Mouse (Mus musculus): ENCODE measurements around the gene Abcd1. TPM values are rescaled to one million over a fixed set of nuclear protein-coding genes. Genes with fewer than 3 reads are reported as not detected.

The Abcd1 gene
- polyA plus RNA-seq (2015; fragmentation: Nextera tagmentation; extraction: Ambion mirVana), result 46.5 and 51.3 TPM in 2 replicates

DNA sequence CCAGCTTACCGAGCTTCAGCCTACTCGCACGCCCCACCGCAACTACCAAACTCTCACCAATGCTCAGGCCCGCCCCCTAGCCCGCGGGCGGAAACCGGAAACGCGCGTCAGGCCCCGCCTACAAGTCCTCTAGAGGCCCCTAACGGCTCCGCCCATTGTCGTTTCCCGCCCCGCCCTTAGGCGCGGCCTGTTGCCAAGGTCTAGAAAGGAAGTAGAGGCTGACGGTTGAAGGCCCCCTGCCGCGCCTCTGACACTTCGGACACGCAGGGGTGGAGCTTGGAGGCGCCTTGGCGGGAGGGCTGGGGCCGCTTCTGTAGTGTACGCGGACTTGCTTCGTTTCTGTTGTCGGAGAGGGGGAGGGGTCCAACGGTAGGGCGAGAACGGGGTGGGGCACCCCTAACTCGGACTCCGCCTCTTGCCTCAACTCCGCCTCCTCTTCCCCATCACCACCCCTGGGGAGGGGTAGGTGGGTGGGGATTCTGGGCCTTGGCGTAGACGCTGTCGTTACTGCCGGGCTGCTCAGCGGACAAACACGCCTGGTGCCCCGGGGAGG, at the start of gene Abcd1, which contains the start of gene Bcap31:
Gene Abcd1 (plus strand): TSS at position 489 of the 553 bp plus-strand sequence.
Gene Bcap31 (minus strand): TSS at position 67 of the 553 bp plus-strand sequence.
- H3K4me3 ChIP-seq (ENCODE audit: low read depth, low read length), result peak within 1 kb of the TSS; percentile 52
- H3K36me3 ChIP-seq (ENCODE audit: control insufficient read depth, insufficient read depth), result peaks cover 6% of the 10 kb centered on the region; the same call in 1 of the 2 replicates
- peak within 1 kb of the TSS; percentile 73 for H3K27ac ChIP-seq (ENCODE audit: low read depth, low read length)
- H3K4me1 ChIP-seq (replicated peaks; ENCODE audit: control insufficient read depth, insufficient read depth, low read length), result peaks cover 5% of the 10 kb centered on the region; the same call in 1 of the 2 replicates
- 22% methylated on average over 45 of the region's 45 CpGs for WGBS
- H3K9ac ChIP-seq (ENCODE audit: low read depth, low read length), result peak within 1 kb of the TSS; percentile 58
- H3K9me3 ChIP-seq (ENCODE audit: control insufficient read depth), result no peaks in the 10 kb centered on the region
- peak within 1 kb of the TSS; percentile 69 for H3K4me2 ChIP-seq (replicated peaks; ENCODE audit: low read depth)
- H3K27me3 ChIP-seq (replicated peaks; ENCODE audit: control insufficient read depth, insufficient read depth, low read length), result no peaks in the 10 kb centered on the region
- peak; percentile 18; the same call in 1 of the 2 replicates for TF ChIP-seq CTCF (IDR thresholded peaks at IDR 0.05; ENCODE audit: low read depth)
- ATAC-seq, result peak; percentile 95

DNA sequence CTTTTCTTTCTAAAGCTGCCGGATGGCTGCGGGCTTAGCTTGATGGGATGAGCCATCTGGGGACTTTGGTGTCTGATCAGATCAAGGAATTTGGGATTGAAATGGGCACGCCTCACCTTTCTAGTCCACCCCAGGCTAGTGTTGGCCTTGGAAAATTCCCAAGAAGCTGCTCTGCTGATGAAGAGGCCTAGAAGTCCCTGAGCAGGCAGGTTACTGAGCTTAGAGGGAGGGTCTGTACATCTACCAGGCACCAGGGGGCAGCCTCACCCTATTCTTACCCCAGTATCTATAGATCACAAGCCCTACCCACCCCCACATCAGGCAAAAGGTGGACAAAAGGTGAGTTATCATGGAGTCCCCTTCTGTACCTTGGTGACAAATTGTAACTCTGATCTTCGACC, 44.4 kb upstream of the Abcd1 start:
- H3K9me3 ChIP-seq (ENCODE audit: control insufficient read depth), result no peaks in the 10 kb centered on the region
- H3K27me3 ChIP-seq (replicated peaks; ENCODE audit: control insufficient read depth, insufficient read depth, low read length), result no peaks in the 10 kb centered on the region
- no peaks in the 10 kb centered on the region; the same call in 1 of the 2 replicates for H3K36me3 ChIP-seq (ENCODE audit: control insufficient read depth, insufficient read depth)
- peak; percentile 37 for ATAC-seq
- no peak overlapping the region for H3K9ac ChIP-seq (ENCODE audit: low read depth, low read length)
- no peak overlapping the region for H3K4me3 ChIP-seq (ENCODE audit: low read depth, low read length)
- peak overlapping the region; percentile 63 for H3K4me2 ChIP-seq (replicated peaks; ENCODE audit: low read depth)
- TF ChIP-seq CTCF (IDR thresholded peaks at IDR 0.05; ENCODE audit: low read depth), result peak; percentile 75
- H3K4me1 ChIP-seq (replicated peaks; ENCODE audit: control insufficient read depth, insufficient read depth, low read length), result no peaks in the 10 kb centered on the region; the same call in 1 of the 2 replicates
- H3K27ac ChIP-seq (ENCODE audit: low read depth, low read length), result peak overlapping the region; percentile 85; the same call in 1 of the 2 replicates
- WGBS, result 61% methylated on average over 4 of the region's 4 CpGs

GRCm38 (mm10) chrX:73672879-73673618, 43.3 kb upstream of the Abcd1 start, which contains the start of gene Slc6a8:
TSS of gene Slc6a8 (plus strand) at chrX:73673150.
- WGBS, result 12% methylated on average over 46 of the region's 72 CpGs
- peak; percentile 71 for ATAC-seq
- TF ChIP-seq CTCF (IDR thresholded peaks at IDR 0.05; ENCODE audit: low read depth), result no peak
- Histone ChIP-seq H3K4me3 (ENCODE audit: low read depth, low read length) (peak within 1 kb of the TSS; percentile 60), H3K27ac (ENCODE audit: low read depth, low read length) (peak within 1 kb of the TSS; percentile 85), H3K27me3 (replicated peaks; ENCODE audit: control insufficient read depth, insufficient read depth, low read length) (no peaks in the 10 kb centered on the region), H3K4me1 (replicated peaks; ENCODE audit: control insufficient read depth, insufficient read depth, low read length) (no peaks in the 10 kb centered on the region; the same call in 1 of the 2 replicates), H3K9ac (ENCODE audit: low read depth, low read length) (peak within 1 kb of the TSS; percentile 79), H3K36me3 (ENCODE audit: control insufficient read depth, insufficient read depth) (no peaks in the 10 kb centered on the region; the same call in 1 of the 2 replicates), H3K4me2 (replicated peaks; ENCODE audit: low read depth) (peak within 1 kb of the TSS; percentile 63), H3K9me3 (ENCODE audit: control insufficient read depth) (no peaks in the 10 kb centered on the region)

DNA sequence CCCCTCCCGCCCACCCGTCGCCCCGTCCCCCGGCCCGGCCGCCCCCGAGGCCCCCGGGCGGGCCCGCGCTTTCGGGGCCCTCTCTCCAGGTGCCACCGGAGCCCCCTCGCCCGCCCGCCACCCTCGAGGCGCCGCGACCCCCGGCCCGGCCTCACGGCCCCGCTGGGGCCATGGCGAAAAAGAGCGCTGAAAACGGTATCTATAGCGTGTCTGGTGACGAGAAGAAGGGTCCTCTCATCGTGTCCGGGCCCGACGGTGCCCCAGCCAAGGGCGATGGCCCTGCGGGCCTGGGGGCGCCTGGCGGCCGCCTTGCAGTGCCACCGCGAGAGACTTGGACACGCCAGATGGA, 42.8 kb upstream of the Abcd1 start:
- Histone ChIP-seq H3K27me3 (replicated peaks; ENCODE audit: control insufficient read depth, insufficient read depth, low read length) (no peaks in the 10 kb centered on the region), H3K4me1 (replicated peaks; ENCODE audit: control insufficient read depth, insufficient read depth, low read length) (no peaks in the 10 kb centered on the region; the same call in 1 of the 2 replicates), H3K27ac (ENCODE audit: low read depth, low read length) (peak overlapping the region; percentile 85), H3K9me3 (ENCODE audit: control insufficient read depth) (no peaks in the 10 kb centered on the region), H3K4me3 (ENCODE audit: low read depth, low read length) (peak overlapping the region; percentile 60), H3K36me3 (ENCODE audit: control insufficient read depth, insufficient read depth) (no peaks in the 10 kb centered on the region; the same call in 1 of the 2 replicates), H3K4me2 (replicated peaks; ENCODE audit: low read depth) (peak overlapping the region; percentile 63), H3K9ac (ENCODE audit: low read depth, low read length) (peak overlapping the region; percentile 79)
- no peak for TF ChIP-seq CTCF (IDR thresholded peaks at IDR 0.05; ENCODE audit: low read depth)
- 19% methylated on average over 14 of the region's 42 CpGs for WGBS
- 0 out of 2 replicates have a peak, but pooled peaks have one; percentile 0 for ATAC-seq

DNA sequence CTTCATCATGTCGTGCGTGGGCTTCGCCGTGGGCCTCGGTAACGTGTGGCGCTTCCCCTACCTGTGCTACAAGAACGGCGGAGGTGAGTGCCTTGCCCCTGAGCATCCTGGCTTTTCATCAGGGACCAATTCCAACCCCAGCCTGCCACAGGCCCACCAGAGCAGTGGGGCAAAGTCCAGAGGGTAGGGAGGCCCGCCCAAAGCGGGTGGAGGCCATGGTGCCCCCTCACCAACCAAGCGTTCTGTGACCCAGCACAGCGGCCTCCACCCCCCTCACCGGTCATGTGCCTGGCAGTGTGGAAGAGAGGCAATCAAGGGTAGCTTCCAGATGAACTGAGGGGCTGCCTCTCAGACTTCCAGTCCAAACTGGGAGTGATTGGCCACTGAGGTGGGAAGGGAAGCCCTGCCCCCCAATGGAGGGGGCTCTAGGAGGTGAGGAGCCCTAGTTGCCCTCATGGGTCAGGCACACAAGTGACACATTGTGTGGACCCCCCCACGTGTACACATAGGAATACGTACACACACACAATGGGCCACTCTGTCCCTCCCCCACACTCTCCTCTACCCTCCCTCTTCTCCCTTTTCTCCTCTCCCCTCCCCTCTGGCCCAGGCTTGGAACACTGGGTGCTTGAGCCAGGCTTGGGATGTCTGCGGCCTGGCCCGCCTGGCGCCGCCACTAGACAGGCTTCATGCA, 42.3 kb upstream of the Abcd1 start:
- Histone ChIP-seq H3K27ac (ENCODE audit: low read depth, low read length) (peak overlapping the region; percentile 85), H3K9ac (ENCODE audit: low read depth, low read length) (peak overlapping the region; percentile 79), H3K4me3 (ENCODE audit: low read depth, low read length) (peak overlapping the region; percentile 60), H3K9me3 (ENCODE audit: control insufficient read depth) (no peaks in the 10 kb centered on the region), H3K4me2 (replicated peaks; ENCODE audit: low read depth) (peak overlapping the region; percentile 63), H3K4me1 (replicated peaks; ENCODE audit: control insufficient read depth, insufficient read depth, low read length) (no peaks in the 10 kb centered on the region; the same call in 1 of the 2 replicates), H3K36me3 (ENCODE audit: control insufficient read depth, insufficient read depth) (peaks cover 3% of the 10 kb centered on the region; the same call in 1 of the 2 replicates), H3K27me3 (replicated peaks; ENCODE audit: control insufficient read depth, insufficient read depth, low read length) (no peaks in the 10 kb centered on the region)
- no peak for TF ChIP-seq CTCF (IDR thresholded peaks at IDR 0.05; ENCODE audit: low read depth)
- peak; percentile 20; the same call in 1 of the 2 replicates for ATAC-seq
- 19% methylated on average over 20 of the region's 20 CpGs for WGBS

Measured in intestine, postnatal 0 days (tissue).